Mouse (Mus musculus) CH12.LX (cell line): ENCODE results near the gene Tpst2.

ENCODE experiments used
- CTCF ChIP-seq, 2 experiments: IDR thresholded peaks in 1 of 2; conservative IDR thresholded peaks in 1 of 2; 2 replicates each; pipeline ENCODE4 v1.5.1; 2011 to 2012; ENCODE audit warnings: low read depth in 2 of 2, low read length in 2 of 2, improper control_type of control experiment in 1 of 2, inconsistent platforms in 1 of 2, mild to moderate bottlenecking in 1 of 2, moderate library complexity in 1 of 2
- E2F4 ChIP-seq: IDR thresholded peaks from 2 replicates; pipeline ENCODE4 v1.6.1; 2011; ENCODE audit warnings: low read depth, low read length, improper control_type of control experiment; ENCODE audit not compliant: insufficient replicate concordance
- MAX ChIP-seq: IDR thresholded peaks from 2 replicates; pipeline ENCODE4 v1.6.1; 2011; ENCODE audit warnings: low read length, improper control_type of control experiment
- MAZ ChIP-seq: IDR thresholded peaks from 2 replicates; pipeline ENCODE4 v1.6.1; 2012; ENCODE audit warnings: low read depth, mild to moderate bottlenecking, inconsistent platforms, low read length, improper control_type of control experiment, moderate library complexity
- POLR2AphosphoS2 ChIP-seq: IDR thresholded peaks from 2 replicates; pipeline ENCODE4 v1.6.1; 2011; ENCODE audit warnings: low read depth, low read length, improper control_type of control experiment
- ZMIZ1 ChIP-seq: IDR thresholded peaks from 2 replicates; pipeline ENCODE4 v1.6.1; 2012; ENCODE audit warnings: low read depth, mild to moderate bottlenecking, inconsistent platforms, low read length, improper control_type of control experiment

DNA sequence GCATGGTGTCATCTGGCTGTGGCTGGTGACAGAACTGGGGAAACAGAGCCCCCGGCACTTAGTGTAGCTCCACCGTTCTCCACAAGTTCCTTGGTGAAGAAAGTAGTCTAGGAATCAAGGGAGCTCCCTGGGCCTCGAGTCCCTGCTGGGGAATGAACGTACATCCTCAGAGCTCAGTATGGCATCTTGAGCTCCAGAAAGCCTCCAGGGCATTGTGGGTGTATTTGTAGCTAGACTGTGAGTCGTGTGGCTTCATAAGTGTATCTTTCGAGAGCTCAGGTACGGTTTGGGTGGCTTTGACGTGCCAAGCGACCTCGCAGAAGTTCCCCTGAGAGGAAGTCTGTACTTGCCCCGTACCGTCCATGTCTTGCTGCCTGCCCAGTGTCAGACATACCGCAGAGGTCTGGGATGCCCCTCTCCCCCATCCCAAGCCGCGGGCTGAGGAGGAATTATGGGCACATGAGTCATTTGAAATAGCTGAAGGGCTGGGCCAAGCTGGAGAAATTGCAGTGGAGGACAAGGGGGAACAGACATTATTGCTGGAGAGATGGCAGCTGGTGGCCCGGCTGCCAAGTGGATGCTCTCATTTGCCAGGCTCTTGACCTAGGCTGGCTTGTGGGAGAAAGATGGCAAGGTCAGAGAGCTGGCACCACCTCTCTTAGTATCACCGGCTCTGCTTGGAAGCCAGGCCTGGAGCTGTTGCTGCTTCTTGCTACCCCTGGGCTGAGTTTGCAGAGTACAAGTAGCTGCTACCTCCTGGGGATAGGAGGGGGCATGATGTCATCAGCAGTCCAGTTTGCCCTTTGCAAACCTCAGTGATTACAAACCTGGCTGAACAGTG is 2.9 kb downstream of the Tpst2 start:
- TF ChIP-seq ZMIZ1 (no peak), E2F4 (no peak), POLR2AphosphoS2 (no peak), MAX (no peak), CTCF (conservative IDR thresholded peaks at IDR 0.05 in 1 of 2, IDR thresholded peaks at IDR 0.05 in 1 of 2; ENCODE audit: low read depth in 2 of 2, low read length in 2 of 2) (no peak), MAZ (no peak)
